Comparison of ENCODE assay signal across 8 mouse cellular contexts in the genomic region with DNA sequence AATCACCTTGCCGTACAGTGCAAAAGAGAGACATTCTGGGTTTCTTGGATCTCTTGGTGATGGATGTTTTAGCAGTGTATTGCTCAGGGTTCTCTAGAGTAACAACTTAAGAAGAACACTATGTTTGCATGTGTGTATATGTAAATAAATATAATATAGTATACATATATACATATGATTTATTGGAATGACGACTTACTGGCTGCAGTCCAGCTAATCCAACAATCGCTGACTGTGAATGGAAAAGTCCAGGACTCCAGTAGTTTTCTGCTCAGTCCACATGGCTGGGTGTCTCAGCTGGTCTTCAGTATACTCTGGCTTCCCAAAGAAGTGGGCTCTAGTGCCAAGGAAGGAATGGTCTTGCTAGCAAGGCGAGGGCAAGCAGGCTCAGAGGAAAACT. TPM values are rescaled to one million over a fixed set of nuclear protein-coding genes. Genes with fewer than 3 reads are reported as not detected.
A peak's percentile ranks its signal among the peaks of the same experiment; 100 is the strongest.
DNase-seq lines count a peak whose midpoint lies in the region; ATAC-seq and TF ChIP-seq lines count a peak whose summit lies in the region.

No protein-coding gene starts in this region.

- H3K4me3 ChIP-seq in lung, postnatal 0 days (ENCODE audit: low read depth, low read length) = peak overlapping the region; percentile 61; the same call in 1 of the 2 replicates
- peak overlapping the region; percentile 69 for H3K4me3 ChIP-seq in limb, embryonic 11.5 days (ENCODE audit: low read depth, low read length)
- peak overlapping the region; percentile 68 for H3K4me3 ChIP-seq in neural tube, embryonic 15.5 days (replicated peaks)

- peak overlapping the region; percentile 53; the same call in 1 of the 2 replicates for H3K9ac ChIP-seq in lung, postnatal 0 days (replicated peaks; ENCODE audit: low read depth)
- H3K9ac ChIP-seq in limb, embryonic 11.5 days (ENCODE audit: low read length) = peak overlapping the region; percentile 76; the same call in 1 of the 2 replicates
- peak overlapping the region; percentile 58; the same call in 1 of the 2 replicates for H3K9ac ChIP-seq in neural tube, embryonic 15.5 days (replicated peaks)

- no peak for ATAC-seq in lung, postnatal 0 days
- ATAC-seq in erythroid progenitor cell, adult 5-6 weeks (replicated peaks; ENCODE audit: low FRiP score, poor library complexity, severe bottlenecking) = peak; percentile 3; the same call in 1 of the 2 replicates
- no peak for ATAC-seq in limb, embryonic 11.5 days (ENCODE audit: insufficient number of reproducible peaks, low FRiP score, low TSS enrichment, low read depth)
- ATAC-seq in neural tube, embryonic 15.5 days (ENCODE audit: low FRiP score) = no peak

- TF ChIP-seq EP300 in lung, postnatal 0 days (IDR thresholded peaks at IDR 0.05) = no peak

- no peaks in the 10 kb centered on the region for H3K36me3 ChIP-seq in lung, postnatal 0 days (ENCODE audit: insufficient read depth, low read length)
- peaks cover 11% of the 10 kb centered on the region for H3K36me3 ChIP-seq in limb, embryonic 11.5 days (ENCODE audit: control insufficient read depth, insufficient read depth, low read length)
- H3K36me3 ChIP-seq in neural tube, embryonic 15.5 days = peaks cover 28% of the 10 kb centered on the region

- DNase-seq in lung, postnatal 0 days (ENCODE audit: low spot score) = peak; percentile 13
- DNase-seq in lung, postnatal 14 days = no peak
- DNase-seq in limb, embryonic 11.5 days (ENCODE audit: low spot score) = no peak
- no peak for DNase-seq in testis, postnatal 14 days (ENCODE audit: low spot score)
- no peak for DNase-seq in cerebellum, postnatal 4 days (ENCODE audit: low spot score in 2 of 2)
- no peak for DNase-seq in left cerebral cortex, adult 8-10 months (ENCODE audit: low spot score in 2 of 2)

- peak overlapping the region; percentile 68; the same call in 1 of the 2 replicates for H3K27ac ChIP-seq in lung, postnatal 0 days (ENCODE audit: low read length)
- H3K27ac ChIP-seq in limb, embryonic 11.5 days (replicated peaks; ENCODE audit: low read depth, low read length) = no peak overlapping the region
- H3K27ac ChIP-seq in neural tube, embryonic 15.5 days (replicated peaks) = peak overlapping the region; percentile 79; the same call in 1 of the 2 replicates

- WGBS in lung, postnatal 0 days = 24% methylated on average over 4 of the region's 4 CpGs
- WGBS in limb, embryonic 11.5 days = 44% methylated on average over 4 of the region's 4 CpGs
- 42% methylated on average over 4 of the region's 4 CpGs for WGBS in neural tube, embryonic 15.5 days

- peak overlapping the region; percentile 80 for H3K4me2 ChIP-seq in lung, postnatal 0 days (replicated peaks; ENCODE audit: low read depth, low read length)
- peak overlapping the region; percentile 95 for H3K4me2 ChIP-seq in limb, embryonic 11.5 days (ENCODE audit: low read depth, severe bottlenecking)
- H3K4me2 ChIP-seq in neural tube, embryonic 15.5 days = peak overlapping the region; percentile 89

- no peak for TF ChIP-seq CTCF in lung, postnatal 0 days (IDR thresholded peaks at IDR 0.05)

- no peaks in the 10 kb centered on the region for H3K27me3 ChIP-seq in lung, postnatal 0 days (replicated peaks; ENCODE audit: insufficient read depth, low read length)
- H3K27me3 ChIP-seq in limb, embryonic 11.5 days (ENCODE audit: control insufficient read depth, insufficient read depth, low read length) = no peaks in the 10 kb centered on the region
- no peaks in the 10 kb centered on the region for H3K27me3 ChIP-seq in neural tube, embryonic 15.5 days (replicated peaks)

- peaks cover 6% of the 10 kb centered on the region; the same call in 1 of the 2 replicates for H3K4me1 ChIP-seq in lung, postnatal 0 days (ENCODE audit: insufficient read depth, low read depth, low read length)
- peaks cover 10% of the 10 kb centered on the region for H3K4me1 ChIP-seq in limb, embryonic 11.5 days (ENCODE audit: control insufficient read depth, insufficient read depth, low read length)
- peaks cover 26% of the 10 kb centered on the region for H3K4me1 ChIP-seq in neural tube, embryonic 15.5 days

- no peaks in the 10 kb centered on the region for H3K9me3 ChIP-seq in lung, postnatal 0 days (ENCODE audit: low read length)
- H3K9me3 ChIP-seq in limb, embryonic 11.5 days (ENCODE audit: control insufficient read depth, low read length) = no peaks in the 10 kb centered on the region
- H3K9me3 ChIP-seq in neural tube, embryonic 15.5 days (replicated peaks) = no peaks in the 10 kb centered on the region

RNA-seq across cellular contexts. Expression of a gene that starts 1.2 kb away (rescaled TPM):
- 9.2 TPM in 2 replicates for polyA plus RNA-seq in lung, postnatal 0 days (2015; fragmentation: Nextera tagmentation; extraction: Ambion mirVana)
- 14.1 and 23.1 TPM in 2 replicates for total RNA-seq in erythroid progenitor cell, adult 5-6 weeks (2015; ENCODE audit: low replicate concordance)
- 18.0 and 36.3 TPM in 2 replicates for total RNA-seq in erythroid progenitor cell, adult 5-6 weeks (2017; ENCODE audit: low replicate concordance)
- 18.7 TPM in 2 replicates for polyA plus RNA-seq in limb, embryonic 11.5 days (2014; fragmentation: Nextera tagmentation; extraction: Ambion mirVana)
- polyA plus RNA-seq in neural tube, embryonic 15.5 days (2015; fragmentation: Nextera tagmentation; extraction: Ambion mirVana) = 30.7 and 30.9 TPM in 2 replicates
- 10 to 100 TPM; 18.8 to 22.0 (median 19.8) TPM for total RNA-seq in left cerebral cortex, adult 8-10 months (2022)

RNA-seq across cellular contexts. Expression of a gene that starts 22.4 kb away (rescaled TPM):
- polyA plus RNA-seq in lung, postnatal 0 days (2015; fragmentation: Nextera tagmentation; extraction: Ambion mirVana) = 50.9 and 57.7 TPM in 2 replicates
- 7.5 and 11.5 TPM in 2 replicates for total RNA-seq in erythroid progenitor cell, adult 5-6 weeks (2015; ENCODE audit: low replicate concordance)
- 20.4 and 20.9 TPM in 2 replicates for total RNA-seq in erythroid progenitor cell, adult 5-6 weeks (2017; ENCODE audit: low replicate concordance)
- polyA plus RNA-seq in limb, embryonic 11.5 days (2014; fragmentation: Nextera tagmentation; extraction: Ambion mirVana) = 58.6 and 61.5 TPM in 2 replicates
- polyA plus RNA-seq in neural tube, embryonic 15.5 days (2015; fragmentation: Nextera tagmentation; extraction: Ambion mirVana) = 88.6 and 95.8 TPM in 2 replicates
- 10 to 100 TPM; 42.9 to 51.6 (median 49.4) TPM for total RNA-seq in left cerebral cortex, adult 8-10 months (2022)

RNA-seq across cellular contexts. Expression of a gene that starts 49.6 kb away (rescaled TPM):
- 20.0 and 21.9 TPM in 2 replicates for polyA plus RNA-seq in lung, postnatal 0 days (2015; fragmentation: Nextera tagmentation; extraction: Ambion mirVana)
- 32.7 and 43.2 TPM in 2 replicates for total RNA-seq in erythroid progenitor cell, adult 5-6 weeks (2015; ENCODE audit: low replicate concordance)
- total RNA-seq in erythroid progenitor cell, adult 5-6 weeks (2017; ENCODE audit: low replicate concordance) = 39.0 and 62.4 TPM in 2 replicates
- 18.1 and 18.9 TPM in 2 replicates for polyA plus RNA-seq in limb, embryonic 11.5 days (2014; fragmentation: Nextera tagmentation; extraction: Ambion mirVana)
- polyA plus RNA-seq in neural tube, embryonic 15.5 days (2015; fragmentation: Nextera tagmentation; extraction: Ambion mirVana) = 27.5 and 31.3 TPM in 2 replicates
- total RNA-seq in left cerebral cortex, adult 8-10 months (2022) = 10 to 100 TPM; 87.7 to 91.0 (median 89.3) TPM

RNA-seq across cellular contexts. Expression of a gene that starts 50.3 kb away (rescaled TPM):
- 290 and 299 TPM in 2 replicates for polyA plus RNA-seq in lung, postnatal 0 days (2015; fragmentation: Nextera tagmentation; extraction: Ambion mirVana)
- 49.4 and 68.7 TPM in 2 replicates for total RNA-seq in erythroid progenitor cell, adult 5-6 weeks (2015; ENCODE audit: low replicate concordance)
- 77.7 and 95.8 TPM in 2 replicates for total RNA-seq in erythroid progenitor cell, adult 5-6 weeks (2017; ENCODE audit: low replicate concordance)
- 272 and 354 TPM in 2 replicates for polyA plus RNA-seq in limb, embryonic 11.5 days (2014; fragmentation: Nextera tagmentation; extraction: Ambion mirVana)
- 421 and 448 TPM in 2 replicates for polyA plus RNA-seq in neural tube, embryonic 15.5 days (2015; fragmentation: Nextera tagmentation; extraction: Ambion mirVana)
- total RNA-seq in left cerebral cortex, adult 8-10 months (2022) = 100 to 1,000 TPM; 204 to 222 (median 213) TPM
